Mouse (Mus musculus) kidney, postnatal 0 days (tissue): ENCODE data around the gene Fads6. TPM values are rescaled to one million over a fixed set of nuclear protein-coding genes. Genes with fewer than 3 reads are reported as not detected.
A peak's percentile ranks its signal among the peaks of the same experiment; 100 is the strongest.

Experiments
- ATAC-seq: fragments of 200-750 bp; cut with Nextera tagmentation; replicated peaks from 2 replicates; pipeline ENCODE4 v1.8.0; 2017; ENCODE audit warnings: low read depth, moderate number of reproducible peaks, moderate TSS enrichment, moderate library complexity; ENCODE audit not compliant: low FRiP score
- DNase-seq: peaks from one replicate; pipeline ENCODE4 v3.0.0-alpha.2; 2016; ENCODE audit warnings: low spot score
- H3K27ac ChIP-seq: fragments of 300-500 bp; sonication (generic); 2 replicates; pipeline ENCODE4 v1.5.1; 2014; ENCODE audit warnings: mild to moderate bottlenecking
- H3K27me3 ChIP-seq: fragments of 300-500 bp; sonication (generic); 2 replicates; pipeline ENCODE4 v1.6.1; 2014; ENCODE audit warnings: low read length, mixed read lengths; ENCODE audit not compliant: insufficient read depth
- H3K36me3 ChIP-seq: fragments of 300-500 bp; sonication (generic); 2 replicates; pipeline ENCODE4 v1.6.1; 2014; ENCODE audit warnings: low read length, mixed read lengths; ENCODE audit not compliant: insufficient read depth
- H3K4me1 ChIP-seq: fragments of 300-500 bp; sonication (generic); replicated peaks from 2 replicates; pipeline ENCODE4 v1.6.1; 2014; ENCODE audit warnings: antibody characterized with exemption, low read length, mixed read lengths; ENCODE audit not compliant: insufficient read depth
- H3K4me2 ChIP-seq: fragments of 300-500 bp; sonication (generic); 2 replicates; pipeline ENCODE4 v1.6.1; 2014; ENCODE audit warnings: mild to moderate bottlenecking, low read length, moderate library complexity, mixed read lengths
- H3K4me3 ChIP-seq: fragments of 300-500 bp; sonication (generic); replicated peaks from 2 replicates; pipeline ENCODE4 v1.5.1; 2014; ENCODE audit warnings: low read depth, low read length
- H3K9ac ChIP-seq: fragments of 300-500 bp; sonication (generic); 2 replicates; pipeline ENCODE4 v1.6.1; 2014; ENCODE audit warnings: low read depth, low read length
- H3K9me3 ChIP-seq: fragments of 300-500 bp; sonication (generic); replicated peaks from 2 replicates; pipeline ENCODE4 v1.6.1; 2016; ENCODE audit warnings: low read length, inconsistent platforms, mixed read lengths
- CTCF ChIP-seq: IDR thresholded peaks from 2 replicates; pipeline ENCODE4 v1.5.1; 2016; ENCODE audit warnings: antibody characterized with exemption, low read depth, mild to moderate bottlenecking, moderate library complexity
- WGBS: fragments of 180-500 bp; shearing (Covaris S2); extraction: QIAGEN DNeasy Blood & Tissue Kit; methylation state at CpG from one replicate; pipeline ENCODE4 v1.1.7; 2014; 5-methylcytosine and 5-hydroxymethylcytosine counted together
- polyA plus RNA-seq: library from polyadenylated mRNA; unstranded; fragments of >200 nt; fragmentation: Nextera tagmentation; extraction: Ambion mirVana; gene quantifications from 2 replicates; pipeline ENCODE4 v1.2.1, GENCODE M21; 2015

The Fads6 gene
- polyA plus RNA-seq, 1 experiment from 2014 or later, result 1.1 TPM

- H3K27ac ChIP-seq, result no peak overlapping the region
Measured at GRCm38 (mm10) chr11:115288305-115288704, 9.2 kb downstream of the Fads6 start.

GRCm38 (mm10) chr11:115287386-115287785 is 10.1 kb downstream of the Fads6 start:
- Histone ChIP-seq H3K4me2 (no peak overlapping the region), H3K9ac (no peak overlapping the region), H3K4me1 (0 out of 2 replicates have a peak, but pooled peaks cover 5% of the 10 kb centered on the region), H3K27ac (no peak overlapping the region), H3K27me3 (no peaks in the 10 kb centered on the region), H3K9me3 (no peaks in the 10 kb centered on the region), H3K4me3 (no peak overlapping the region), H3K36me3 (no peaks in the 10 kb centered on the region)
- 87% methylated on average over 5 of the region's 5 CpGs for WGBS
- DNase-seq (no peak), ATAC-seq (no peak)
- TF ChIP-seq CTCF, result no peak

More at GRCm38 (mm10) chr11:115288305-115288704, 9.2 kb downstream of the Fads6 start:
- Histone ChIP-seq H3K36me3 (no peaks in the 10 kb centered on the region), H3K27me3 (no peaks in the 10 kb centered on the region), H3K4me3 (no peak overlapping the region), H3K9ac (no peak overlapping the region), H3K9me3 (no peaks in the 10 kb centered on the region), H3K4me1 (0 out of 2 replicates have a peak, but pooled peaks cover 5% of the 10 kb centered on the region), H3K4me2 (no peak overlapping the region)
- ATAC-seq (no peak), DNase-seq (no peak)
- WGBS, result 76% methylated on average over 2 of the region's 2 CpGs
- TF ChIP-seq CTCF, result no peak

- Histone ChIP-seq H3K9ac (no peak overlapping the region), H3K9me3 (no peaks in the 10 kb centered on the region), H3K4me2 (no peak overlapping the region), H3K4me3 (no peak overlapping the region), H3K4me1 (0 out of 2 replicates have a peak, but pooled peaks cover 2% of the 10 kb centered on the region), H3K27ac (no peak overlapping the region), H3K27me3 (no peaks in the 10 kb centered on the region), H3K36me3 (no peaks in the 10 kb centered on the region)
- ATAC-seq, result no peak
- TF ChIP-seq CTCF, result no peak
- WGBS, result 75% methylated on average over 19 of the region's 19 CpGs
- no peak for DNase-seq
Measured at GRCm38 (mm10) chr11:115286201-115286993, 11.1 kb downstream of the Fads6 start.

- Histone ChIP-seq H3K9ac (no peak overlapping the region), H3K4me2 (no peak overlapping the region), H3K36me3 (no peaks in the 10 kb centered on the region), H3K9me3 (no peaks in the 10 kb centered on the region), H3K4me3 (no peak overlapping the region), H3K27ac (no peak overlapping the region), H3K27me3 (no peaks in the 10 kb centered on the region), H3K4me1 (0 out of 2 replicates have a peak, but pooled peaks cover 2% of the 10 kb centered on the region)
- no peak for TF ChIP-seq CTCF
- DNase-seq, result no peak
- ATAC-seq, result no peak
- 61% methylated on average over 4 of the region's 4 CpGs for WGBS
Measured at GRCm38 (mm10) chr11:115285282-115285681, 12.2 kb downstream of the Fads6 start.

- Histone ChIP-seq H3K27ac (no peak overlapping the region), H3K9ac (no peak overlapping the region), H3K4me3 (no peak overlapping the region), H3K9me3 (no peaks in the 10 kb centered on the region), H3K4me1 (no peaks in the 10 kb centered on the region), H3K4me2 (no peak overlapping the region), H3K36me3 (no peaks in the 10 kb centered on the region), H3K27me3 (no peaks in the 10 kb centered on the region)
- 81% methylated on average over 12 of the region's 12 CpGs for WGBS
- DNase-seq (no peak), ATAC-seq (no peak)
- no peak for TF ChIP-seq CTCF
Measured at GRCm38 (mm10) chr11:115283891-115284620, 13.4 kb downstream of the Fads6 start.

- ATAC-seq, result 0 out of 2 replicates have a peak, but pooled peaks have one; percentile 11
- H3K4me3 ChIP-seq, result no peak overlapping the region
- no peaks in the 10 kb centered on the region for H3K4me1 ChIP-seq
- TF ChIP-seq CTCF, result no peak
- no peaks in the 10 kb centered on the region for H3K27me3 ChIP-seq
- no peak overlapping the region for H3K9ac ChIP-seq
- no peaks in the 10 kb centered on the region for H3K36me3 ChIP-seq
- H3K9me3 ChIP-seq, result no peaks in the 10 kb centered on the region
- no peak overlapping the region for H3K27ac ChIP-seq
- 65% methylated on average over 9 of the region's 9 CpGs for WGBS
- no peak for DNase-seq
- H3K4me2 ChIP-seq, result no peak overlapping the region
Measured at GRCm38 (mm10) chr11:115283486-115283765, 14.0 kb downstream of the Fads6 start.
